Mouse (Mus musculus): ENCODE data around the gene Nlrp9c. TPM values are rescaled to one million over a fixed set of nuclear protein-coding genes. Genes with fewer than 3 reads are reported as not detected.
"Not testable (repeated sequence)": the region's sequence is repeated elsewhere in the genome, so short reads cannot be mapped to it uniquely, and the experiment has no call there.

Nlrp9c gene
- polyA plus RNA-seq (2015; fragmentation: Nextera tagmentation; extraction: Ambion mirVana): not detected in 2 replicates

DNA sequence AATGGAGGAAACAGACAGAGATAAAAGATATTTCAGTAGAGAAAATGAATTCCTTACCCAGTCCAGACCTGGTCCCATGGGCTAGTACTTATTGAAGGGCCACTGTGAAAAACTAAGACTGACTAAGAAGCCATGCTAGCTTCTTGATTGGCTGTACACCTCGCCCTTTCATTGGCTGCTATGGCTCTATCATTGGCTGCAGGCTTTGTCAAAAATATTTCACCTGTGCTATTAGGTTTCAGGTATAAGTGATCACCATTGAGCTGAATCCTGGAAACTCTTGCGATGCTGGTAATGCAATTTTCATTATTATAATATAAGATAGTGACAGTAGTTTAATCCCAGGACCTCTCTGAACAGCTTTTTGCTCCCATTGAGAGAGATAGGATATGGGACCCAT is at the start of gene Nlrp9c:
Nlrp9c (minus strand) TSS at position 101 of the 400 bp plus-strand sequence.
- H3K9ac ChIP-seq (ENCODE audit: low read depth, low read length); H3K4me3 ChIP-seq (ENCODE audit: low read depth, low read length); ATAC-seq; H3K4me1 ChIP-seq (replicated peaks; ENCODE audit: control insufficient read depth, insufficient read depth, low read length); H3K36me3 ChIP-seq (ENCODE audit: control insufficient read depth, insufficient read depth); H3K9me3 ChIP-seq (ENCODE audit: control insufficient read depth); H3K27me3 ChIP-seq (replicated peaks; ENCODE audit: control insufficient read depth, insufficient read depth, low read length); H3K4me2 ChIP-seq (replicated peaks; ENCODE audit: low read depth); H3K27ac ChIP-seq (ENCODE audit: low read depth, low read length): not testable (repeated sequence)
- 75% methylated on average over 2 of the region's 2 CpGs for WGBS

GRCm38 (mm10) chr7:26434813-26435212 is 31.3 kb upstream of the Nlrp9c start, which contains the start of gene Nlrp4a:
Nlrp4a (plus strand) TSS chr7:26435113.
- no peak for TF ChIP-seq CTCF (IDR thresholded peaks at IDR 0.05; ENCODE audit: low read depth)
- Histone ChIP-seq H3K27ac (ENCODE audit: low read depth, low read length) (no peak within 1 kb of the TSS), H3K36me3 (ENCODE audit: control insufficient read depth, insufficient read depth) (no peaks in the 10 kb centered on the region), H3K4me2 (replicated peaks; ENCODE audit: low read depth) (no peak within 1 kb of the TSS), H3K4me3 (ENCODE audit: low read depth, low read length) (no peak within 1 kb of the TSS), H3K27me3 (replicated peaks; ENCODE audit: control insufficient read depth, insufficient read depth, low read length) (no peaks in the 10 kb centered on the region), H3K9me3 (ENCODE audit: control insufficient read depth) (no peaks in the 10 kb centered on the region), H3K9ac (ENCODE audit: low read depth, low read length) (no peak within 1 kb of the TSS), H3K4me1 (replicated peaks; ENCODE audit: control insufficient read depth, insufficient read depth, low read length) (no peaks in the 10 kb centered on the region)
- 85% methylated on average over 5 of the region's 5 CpGs for WGBS
- ATAC-seq: no peak

- H3K27ac ChIP-seq (ENCODE audit: low read depth, low read length); H3K4me1 ChIP-seq (replicated peaks; ENCODE audit: control insufficient read depth, insufficient read depth, low read length); H3K36me3 ChIP-seq (ENCODE audit: control insufficient read depth, insufficient read depth); H3K4me3 ChIP-seq (ENCODE audit: low read depth, low read length); ATAC-seq; H3K27me3 ChIP-seq (replicated peaks; ENCODE audit: control insufficient read depth, insufficient read depth, low read length); H3K4me2 ChIP-seq (replicated peaks; ENCODE audit: low read depth); H3K9me3 ChIP-seq (ENCODE audit: control insufficient read depth); H3K9ac ChIP-seq (ENCODE audit: low read depth, low read length): not testable (repeated sequence)
- 85% methylated on average over 6 of the region's 6 CpGs for WGBS
Measured at GRCm38 (mm10) chr7:26391811-26392210, 11.7 kb downstream of the Nlrp9c start.

DNA sequence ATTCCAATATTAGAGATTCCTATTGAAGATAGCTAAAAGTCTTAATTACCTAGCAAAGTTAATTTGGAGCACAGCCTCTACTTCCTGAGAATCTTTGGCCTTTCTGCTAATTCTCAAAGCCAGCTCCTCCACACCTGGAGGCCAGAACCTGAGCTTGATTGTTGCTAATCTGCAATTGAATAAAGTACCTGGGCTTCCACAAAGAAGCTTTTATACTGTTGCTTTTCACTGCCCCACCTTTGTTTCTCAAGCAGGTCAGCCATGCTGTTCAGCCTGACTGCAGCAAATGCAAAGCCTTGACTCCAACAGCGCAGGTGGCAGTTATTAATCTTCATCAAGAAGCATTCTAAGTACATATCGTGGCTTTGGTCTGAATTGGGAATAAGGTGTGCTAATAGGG is 12.4 kb downstream of the Nlrp9c start:
- ATAC-seq; H3K4me1 ChIP-seq (replicated peaks; ENCODE audit: control insufficient read depth, insufficient read depth, low read length); H3K27me3 ChIP-seq (replicated peaks; ENCODE audit: control insufficient read depth, insufficient read depth, low read length); H3K9ac ChIP-seq (ENCODE audit: low read depth, low read length); H3K27ac ChIP-seq (ENCODE audit: low read depth, low read length); H3K4me3 ChIP-seq (ENCODE audit: low read depth, low read length); H3K4me2 ChIP-seq (replicated peaks; ENCODE audit: low read depth); H3K9me3 ChIP-seq (ENCODE audit: control insufficient read depth); H3K36me3 ChIP-seq (ENCODE audit: control insufficient read depth, insufficient read depth): not testable (repeated sequence)
- WGBS: 75% methylated on average over 2 of the region's 2 CpGs

DNA sequence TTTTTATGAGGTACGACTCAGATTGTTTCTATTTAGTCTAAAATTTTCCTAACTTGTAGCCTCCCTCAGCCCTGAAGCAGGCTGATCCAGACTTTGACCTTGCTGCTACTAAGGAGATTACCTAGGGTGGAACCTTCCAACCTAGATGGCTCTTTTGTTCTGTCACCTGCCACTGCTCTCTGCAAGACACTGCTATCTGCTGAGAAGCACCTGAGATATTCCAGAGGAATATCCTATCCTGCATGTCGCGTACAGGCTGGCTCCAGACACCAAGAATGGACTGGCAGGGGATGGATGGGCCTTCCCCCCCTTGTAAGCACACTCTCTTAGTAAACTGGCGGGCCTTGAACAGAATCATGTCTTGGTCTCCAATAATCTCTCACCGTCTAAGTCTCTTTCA is 16.8 kb downstream of the Nlrp9c start:
- not testable (repeated sequence) for H3K4me3 ChIP-seq (ENCODE audit: low read depth, low read length); H3K4me1 ChIP-seq (replicated peaks; ENCODE audit: control insufficient read depth, insufficient read depth, low read length); H3K36me3 ChIP-seq (ENCODE audit: control insufficient read depth, insufficient read depth); H3K27ac ChIP-seq (ENCODE audit: low read depth, low read length); H3K27me3 ChIP-seq (replicated peaks; ENCODE audit: control insufficient read depth, insufficient read depth, low read length); H3K9ac ChIP-seq (ENCODE audit: low read depth, low read length); ATAC-seq; H3K4me2 ChIP-seq (replicated peaks; ENCODE audit: low read depth); H3K9me3 ChIP-seq (ENCODE audit: control insufficient read depth)
- WGBS: 80% methylated on average over 5 of the region's 5 CpGs

- H3K4me2 ChIP-seq (replicated peaks; ENCODE audit: low read depth): no peak overlapping the region
- TF ChIP-seq CTCF (IDR thresholded peaks at IDR 0.05; ENCODE audit: low read depth): no peak
- H3K4me3 ChIP-seq (ENCODE audit: low read depth, low read length): no peak overlapping the region
- H3K27me3 ChIP-seq (replicated peaks; ENCODE audit: control insufficient read depth, insufficient read depth, low read length): no peaks in the 10 kb centered on the region
- no peak for ATAC-seq
- no peak overlapping the region for H3K27ac ChIP-seq (ENCODE audit: low read depth, low read length)
- H3K9ac ChIP-seq (ENCODE audit: low read depth, low read length): no peak overlapping the region
- no peaks in the 10 kb centered on the region for H3K4me1 ChIP-seq (replicated peaks; ENCODE audit: control insufficient read depth, insufficient read depth, low read length)
- H3K9me3 ChIP-seq (ENCODE audit: control insufficient read depth): no peaks in the 10 kb centered on the region
- H3K36me3 ChIP-seq (ENCODE audit: control insufficient read depth, insufficient read depth): no peaks in the 10 kb centered on the region
- 86% methylated on average over 1 of the region's 1 CpGs for WGBS
Measured at GRCm38 (mm10) chr7:26380807-26381206, 22.7 kb downstream of the Nlrp9c start.

- H3K36me3 ChIP-seq (ENCODE audit: control insufficient read depth, insufficient read depth); H3K4me1 ChIP-seq (replicated peaks; ENCODE audit: control insufficient read depth, insufficient read depth, low read length); H3K4me3 ChIP-seq (ENCODE audit: low read depth, low read length); H3K27me3 ChIP-seq (replicated peaks; ENCODE audit: control insufficient read depth, insufficient read depth, low read length); H3K27ac ChIP-seq (ENCODE audit: low read depth, low read length); H3K4me2 ChIP-seq (replicated peaks; ENCODE audit: low read depth); H3K9me3 ChIP-seq (ENCODE audit: control insufficient read depth); ATAC-seq; H3K9ac ChIP-seq (ENCODE audit: low read depth, low read length): not testable (repeated sequence)
- 88% methylated on average over 5 of the region's 5 CpGs for WGBS
Measured at GRCm38 (mm10) chr7:26373221-26373620, 30.3 kb downstream of the Nlrp9c start.

DNA sequence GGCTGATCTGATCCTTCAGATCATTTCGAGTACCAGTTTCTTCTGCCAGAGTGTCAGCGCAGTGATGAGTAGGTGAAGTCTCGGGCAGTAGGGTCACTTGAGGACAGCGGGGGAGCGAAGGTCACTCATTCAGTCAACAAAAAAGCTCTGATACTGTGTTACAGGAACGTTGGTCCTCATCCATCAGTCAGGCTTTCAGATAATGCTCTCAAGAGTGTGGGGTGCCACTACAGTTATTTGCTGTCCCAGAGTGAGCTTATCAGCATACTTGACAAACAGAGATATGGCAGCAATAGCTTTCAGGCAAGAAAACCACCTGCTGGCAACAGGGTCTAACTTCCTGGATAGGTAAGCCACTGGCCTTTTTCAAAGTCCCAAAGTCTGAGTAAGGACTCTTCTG is 46.8 kb downstream of the Nlrp9c start:
- not testable (repeated sequence) for H3K9ac ChIP-seq (ENCODE audit: low read depth, low read length); H3K27me3 ChIP-seq (replicated peaks; ENCODE audit: control insufficient read depth, insufficient read depth, low read length); H3K9me3 ChIP-seq (ENCODE audit: control insufficient read depth); H3K36me3 ChIP-seq (ENCODE audit: control insufficient read depth, insufficient read depth); H3K27ac ChIP-seq (ENCODE audit: low read depth, low read length); ATAC-seq; H3K4me3 ChIP-seq (ENCODE audit: low read depth, low read length); H3K4me2 ChIP-seq (replicated peaks; ENCODE audit: low read depth); H3K4me1 ChIP-seq (replicated peaks; ENCODE audit: control insufficient read depth, insufficient read depth, low read length)
- 72% methylated on average over 4 of the region's 6 CpGs for WGBS

DNA sequence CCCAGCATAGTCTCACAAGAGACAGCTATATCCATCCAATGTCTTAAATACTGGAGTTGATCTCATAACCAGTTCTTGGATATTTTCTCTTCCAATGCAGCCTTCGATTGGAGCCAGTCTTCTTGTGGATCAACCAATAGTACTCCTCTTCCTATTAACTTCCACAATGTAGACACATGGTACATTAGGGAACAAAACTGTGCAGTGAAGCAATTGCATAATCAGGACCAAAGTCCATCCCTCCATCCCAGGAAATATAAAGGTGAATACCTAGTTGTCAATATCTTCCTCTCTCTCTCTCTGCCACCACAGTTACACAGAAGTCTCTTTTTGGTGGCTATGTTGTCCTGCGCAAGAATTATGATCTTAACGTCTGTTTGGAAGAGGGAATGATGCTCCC is 51.2 kb downstream of the Nlrp9c start:
- H3K9me3 ChIP-seq (ENCODE audit: control insufficient read depth); H3K4me3 ChIP-seq (ENCODE audit: low read depth, low read length); H3K27me3 ChIP-seq (replicated peaks; ENCODE audit: control insufficient read depth, insufficient read depth, low read length); H3K4me1 ChIP-seq (replicated peaks; ENCODE audit: control insufficient read depth, insufficient read depth, low read length); H3K4me2 ChIP-seq (replicated peaks; ENCODE audit: low read depth); H3K36me3 ChIP-seq (ENCODE audit: control insufficient read depth, insufficient read depth); H3K9ac ChIP-seq (ENCODE audit: low read depth, low read length); ATAC-seq; H3K27ac ChIP-seq (ENCODE audit: low read depth, low read length): not testable (repeated sequence)
- WGBS: 83% methylated on average over 2 of the region's 3 CpGs

GRCm38 (mm10) chr7:26350177-26350576 is 53.3 kb downstream of the Nlrp9c start:
- not testable (repeated sequence) for H3K27ac ChIP-seq (ENCODE audit: low read depth, low read length); H3K4me1 ChIP-seq (replicated peaks; ENCODE audit: control insufficient read depth, insufficient read depth, low read length); H3K27me3 ChIP-seq (replicated peaks; ENCODE audit: control insufficient read depth, insufficient read depth, low read length); H3K9ac ChIP-seq (ENCODE audit: low read depth, low read length); ATAC-seq; H3K4me2 ChIP-seq (replicated peaks; ENCODE audit: low read depth); H3K9me3 ChIP-seq (ENCODE audit: control insufficient read depth); H3K36me3 ChIP-seq (ENCODE audit: control insufficient read depth, insufficient read depth); H3K4me3 ChIP-seq (ENCODE audit: low read depth, low read length)

All from intestine, postnatal 0 days (tissue).